Mouse (Mus musculus) gastrocnemius, postnatal 36 days (tissue): ENCODE data around the gene Aebp1. TPM values are rescaled to one million over a fixed set of nuclear protein-coding genes. Genes with fewer than 3 reads are reported as not detected.
"Not testable (repeated sequence)": the region's sequence is repeated elsewhere in the genome, so short reads cannot be mapped to it uniquely, and the experiment has no call there.

Experiments
- DNase-seq, 2 experiments: peaks; one replicate each; pipeline ENCODE4 v3.0.0; 2022
- intact Hi-C: fragments of 180-260 bp; cut with DNase I; formaldehyde crosslinking; loops from one replicate; pipeline ENCODE4 v1.15.1; 2025
- total RNA-seq, 2 experiments: library from RNA; stranded (reverse); gene quantifications; 2 replicates each; pipeline ENCODE4 v1.2.3; 2021

Aebp1 gene
- total RNA-seq, 2 experiments from 2014 or later, result 28.2 to 55.2 TPM

GRCm38 (mm10) chr11:5888563-5888962, 26.8 kb downstream of the Aebp1 start:
- intact Hi-C loops, result loop anchor here (10.0 kb wide), 1 partner anchor 174 kb away; the partner anchor contains the start of gene Mrps24
- DNase-seq, result not testable (repeated sequence)

DNA sequence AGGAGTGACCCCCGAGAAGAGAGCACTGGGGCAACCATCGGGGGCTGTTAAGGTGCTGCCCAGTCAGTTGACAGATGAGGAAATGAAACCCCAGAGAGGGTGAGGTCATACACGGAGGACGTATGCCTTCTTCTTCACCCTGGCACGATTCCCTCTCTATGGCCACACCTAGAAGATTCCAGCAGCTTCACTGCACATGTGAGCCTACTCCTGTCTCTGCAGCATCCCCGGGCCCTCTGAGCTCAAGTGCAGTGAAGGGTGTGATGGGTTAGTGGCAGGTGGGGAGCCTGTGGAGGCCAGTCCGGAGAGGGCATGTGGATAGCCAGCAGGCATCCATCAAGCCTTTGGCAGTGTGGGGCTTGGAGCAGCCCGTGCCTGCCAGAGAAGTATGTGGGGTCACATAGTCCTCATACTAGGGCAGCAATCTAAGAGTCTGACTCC, 30.4 kb downstream of the Aebp1 start:
- intact Hi-C loops, result loop anchor here (10.0 kb wide), 1 partner anchor 407 kb away; no protein-coding TSS in a partner anchor
- no peak for DNase-seq

DNA sequence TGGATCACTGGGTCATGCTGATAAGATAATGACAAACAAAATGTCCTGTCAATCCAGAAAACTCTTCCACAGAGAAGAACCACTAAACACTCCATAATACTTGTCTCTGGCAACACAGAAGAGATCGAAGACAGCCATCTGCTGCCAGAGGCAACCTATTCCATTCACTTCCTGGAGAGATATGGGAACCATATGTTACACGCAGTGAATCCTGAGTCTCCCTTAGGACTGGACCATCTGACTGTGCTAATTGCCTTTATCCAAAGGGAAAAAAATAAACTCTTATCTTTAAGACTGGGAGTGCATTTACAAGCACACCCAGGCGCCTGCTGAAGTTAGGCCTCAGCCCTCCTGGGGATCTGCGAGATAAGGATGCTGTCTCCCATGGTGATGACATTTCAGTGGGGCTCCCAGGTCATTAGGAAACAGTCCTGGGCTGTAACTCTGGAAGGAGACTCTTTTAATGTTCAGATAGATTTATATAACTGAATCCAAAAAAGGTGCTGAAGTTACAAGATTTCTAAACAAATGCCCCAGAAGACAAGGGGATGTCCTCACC, 31.1 kb downstream of the Aebp1 start:
- DNase-seq, result no peak
- intact Hi-C loops, result loop anchor here (10.0 kb wide), 1 partner anchor 408 kb away; no protein-coding TSS in a partner anchor

DNA sequence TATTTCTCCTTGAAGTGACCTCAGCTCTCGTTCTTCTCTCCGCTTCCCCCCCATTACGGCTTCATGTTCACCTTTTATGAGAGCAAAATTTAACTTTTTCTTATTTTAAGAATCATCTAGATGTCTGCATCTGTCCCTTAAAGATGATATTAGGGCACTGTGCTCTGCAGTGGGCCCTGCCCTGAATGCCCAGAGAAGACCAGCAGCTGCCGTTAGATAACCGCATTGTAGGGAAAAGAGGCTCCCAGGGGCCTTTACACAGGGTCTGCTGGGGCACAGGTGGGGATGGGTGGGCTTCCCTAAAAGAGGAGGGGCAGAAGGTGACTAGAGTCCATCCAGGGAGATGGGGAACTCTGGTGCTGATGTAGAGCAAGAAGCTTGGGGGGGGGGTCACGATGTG, 32.1 kb downstream of the Aebp1 start:
- intact Hi-C loops, result loop anchor here (10.0 kb wide), 1 partner anchor 409 kb away; no protein-coding TSS in a partner anchor
- no peak for DNase-seq

DNA sequence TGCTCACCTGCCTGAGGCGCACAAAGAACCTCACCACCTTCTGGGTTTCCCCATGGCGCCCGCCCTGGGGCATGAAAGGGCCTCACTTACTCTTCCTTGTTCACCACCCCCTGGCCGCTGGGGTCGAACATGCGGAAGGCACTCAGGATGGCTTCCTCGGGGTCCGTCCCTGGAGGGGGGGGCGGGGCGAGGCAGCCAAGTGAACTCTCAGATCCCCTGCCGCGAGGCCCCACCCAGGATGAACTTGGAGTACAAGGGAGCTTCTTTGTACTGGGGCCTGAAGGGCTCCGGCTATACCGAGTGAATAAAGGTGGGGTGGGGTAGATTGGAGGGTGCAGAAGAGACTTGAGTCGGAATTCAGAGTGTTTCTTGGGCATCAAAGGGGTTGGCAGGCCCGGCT, 35.5 kb downstream of the Aebp1 start:
- no peak for DNase-seq
- intact Hi-C loops, result loop anchor here (10.0 kb wide), 1 partner anchor 412 kb away; no protein-coding TSS in a partner anchor

- intact Hi-C loops, result loop anchor here (10.0 kb wide), 1 partner anchor 413 kb away; no protein-coding TSS in a partner anchor
Observed at GRCm38 (mm10) chr11:5897839-5898238, 36.1 kb downstream of the Aebp1 start.

DNA sequence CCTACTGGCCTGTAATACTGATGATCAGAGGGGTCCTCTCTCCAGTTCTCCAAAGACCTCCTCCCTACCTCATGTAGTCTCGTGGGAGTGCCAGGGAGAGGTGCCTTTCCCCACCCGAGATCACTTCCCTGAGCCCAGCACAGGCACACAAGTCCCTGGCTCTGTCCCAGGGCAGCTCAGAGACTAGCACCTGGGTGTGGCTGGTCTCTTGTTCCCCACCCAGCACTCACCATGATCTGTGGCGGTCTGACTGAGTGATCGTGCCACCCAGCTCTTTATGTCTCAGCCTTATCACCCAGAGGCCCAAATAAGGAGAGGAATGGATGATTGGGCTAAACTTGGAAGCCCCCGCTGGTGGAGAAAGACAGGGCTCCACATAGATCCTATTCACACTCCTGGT, 36.8 kb downstream of the Aebp1 start, which contains the start of gene Myl7:
Myl7 (minus strand) TSS at position 252 of the 400 bp plus-strand sequence.
- no peak for DNase-seq

More at GRCm38 (mm10) chr11:5897839-5898238, 36.1 kb downstream of the Aebp1 start:
- no peak for DNase-seq

GRCm38 (mm10) chr11:5899286-5899685, 37.5 kb downstream of the Aebp1 start:
- no peak for DNase-seq
- intact Hi-C loops, result loop anchor here (10.0 kb wide), 1 partner anchor 414 kb away; no protein-coding TSS in a partner anchor

More for the DNA sequence above, 36.8 kb downstream of the Aebp1 start, which contains the start of gene Myl7:
- intact Hi-C loops, result loop anchor here (10.0 kb wide), 1 partner anchor 414 kb away; no protein-coding TSS in a partner anchor

- no peak for DNase-seq
- intact Hi-C loops, result no loop called here
Observed at GRCm38 (mm10) chr11:5901320-5901719, 39.6 kb downstream of the Aebp1 start.

DNA sequence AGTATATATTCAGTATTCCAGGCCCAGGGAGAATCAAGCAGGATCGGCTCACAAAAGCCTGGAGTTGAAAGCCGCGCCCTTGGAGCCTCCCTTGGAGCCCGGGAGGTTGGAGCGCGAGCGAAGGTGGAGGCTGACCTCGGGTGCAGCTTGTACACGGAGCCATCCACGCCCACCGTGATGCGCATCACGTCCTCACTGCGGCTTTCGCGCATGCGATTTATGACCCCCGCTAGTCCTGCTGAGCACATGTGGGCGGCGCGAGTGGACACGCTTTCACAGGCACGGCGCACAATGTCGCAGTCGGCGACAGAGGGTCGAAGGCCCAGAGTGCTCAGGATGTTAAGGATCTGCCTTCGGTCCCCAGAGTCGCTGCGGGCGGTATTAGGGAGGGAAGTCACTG, 40.2 kb downstream of the Aebp1 start:
- no peak for DNase-seq
- intact Hi-C loops, result no loop called here

DNA sequence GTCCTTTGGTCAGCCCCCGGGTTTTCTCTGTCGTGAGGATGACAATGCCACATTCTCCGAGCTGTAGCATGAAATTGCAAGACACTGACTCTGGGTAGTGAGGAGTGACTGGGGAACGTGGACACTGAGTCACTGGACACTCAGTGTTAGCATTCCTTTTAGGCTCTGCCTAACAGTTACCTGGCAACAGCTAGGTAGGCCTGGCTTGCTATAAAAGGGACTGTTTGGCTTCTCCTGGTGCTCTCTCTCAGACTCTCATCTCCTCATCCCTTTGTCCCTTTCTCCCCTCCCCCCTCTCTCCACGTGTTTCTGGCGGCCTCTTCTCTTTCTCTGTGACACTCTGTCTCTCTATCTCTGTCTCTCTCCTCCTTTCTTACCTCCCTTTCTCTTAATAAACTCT, 40.6 kb downstream of the Aebp1 start:
- intact Hi-C loops, result no loop called here
- DNase-seq, result no peak

- no peak for DNase-seq
- intact Hi-C loops, result no loop called here
Observed at GRCm38 (mm10) chr11:5903844-5904243, 42.1 kb downstream of the Aebp1 start.

GRCm38 (mm10) chr11:5904357-5904756, 42.6 kb downstream of the Aebp1 start:
- intact Hi-C loops, result no loop called here
- DNase-seq, result peak in 1 of 2 experiments; percentile 10

- intact Hi-C loops, result no loop called here
- DNase-seq, result no peak
Observed at GRCm38 (mm10) chr11:5904871-5905270, 43.1 kb downstream of the Aebp1 start.

DNA sequence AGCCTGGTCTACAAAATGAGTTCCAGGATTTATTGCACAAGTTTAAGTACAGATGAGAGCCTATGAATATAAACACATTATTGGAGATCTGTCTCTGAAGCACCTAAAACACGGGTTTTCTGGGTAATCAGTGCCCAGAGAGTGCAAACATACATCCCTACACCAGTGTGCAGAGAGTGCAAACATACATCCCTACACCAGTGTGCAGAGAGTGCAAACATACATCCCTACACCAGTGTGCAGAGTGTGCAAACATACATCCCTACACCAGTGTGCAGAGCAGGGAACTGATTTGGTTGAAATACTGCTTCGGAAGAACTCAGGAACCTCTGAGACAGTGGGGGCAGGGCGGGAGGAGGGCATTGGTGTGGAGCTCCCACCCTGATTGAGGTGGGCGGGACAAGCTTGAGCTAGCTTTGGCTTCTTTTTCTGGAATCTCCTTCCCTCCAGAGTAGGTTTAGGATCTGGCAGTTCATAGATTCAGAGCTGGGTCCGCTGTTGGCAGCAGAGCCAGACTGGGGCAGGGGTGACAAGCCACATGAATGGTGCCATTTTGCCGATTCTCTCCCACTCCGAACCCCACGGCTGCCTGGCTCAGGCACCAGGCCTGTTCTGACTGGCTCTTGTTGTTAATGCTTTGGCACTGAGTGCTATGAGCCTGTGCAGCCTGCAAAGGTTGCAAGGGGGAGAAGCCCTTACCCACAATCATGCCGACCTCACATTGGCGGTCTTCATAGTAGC, 44.2 kb downstream of the Aebp1 start:
- intact Hi-C loops, result no loop called here
- DNase-seq, result peak in 1 of 2 experiments; percentile 10

DNA sequence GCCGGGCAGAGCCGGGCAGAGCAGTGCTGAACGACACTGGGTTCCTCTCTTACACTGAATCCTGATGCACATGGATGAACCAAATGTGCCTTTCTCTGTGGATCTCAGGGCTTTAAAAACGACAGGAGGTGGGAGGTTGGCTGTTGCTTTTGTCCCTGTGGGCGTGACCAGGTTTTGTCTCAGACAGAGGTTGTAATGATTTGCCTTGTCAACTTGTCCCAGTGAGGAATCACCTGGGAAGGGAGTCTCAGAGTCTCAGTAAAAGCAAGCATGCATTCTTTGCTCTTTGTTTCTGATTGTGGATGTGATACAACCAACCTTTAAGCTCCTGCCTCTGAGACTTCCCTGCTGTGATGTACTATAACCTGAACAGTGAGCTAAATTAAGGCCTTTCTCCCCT, 45.3 kb downstream of the Aebp1 start:
- intact Hi-C loops, result no loop called here
- no peak for DNase-seq

DNA sequence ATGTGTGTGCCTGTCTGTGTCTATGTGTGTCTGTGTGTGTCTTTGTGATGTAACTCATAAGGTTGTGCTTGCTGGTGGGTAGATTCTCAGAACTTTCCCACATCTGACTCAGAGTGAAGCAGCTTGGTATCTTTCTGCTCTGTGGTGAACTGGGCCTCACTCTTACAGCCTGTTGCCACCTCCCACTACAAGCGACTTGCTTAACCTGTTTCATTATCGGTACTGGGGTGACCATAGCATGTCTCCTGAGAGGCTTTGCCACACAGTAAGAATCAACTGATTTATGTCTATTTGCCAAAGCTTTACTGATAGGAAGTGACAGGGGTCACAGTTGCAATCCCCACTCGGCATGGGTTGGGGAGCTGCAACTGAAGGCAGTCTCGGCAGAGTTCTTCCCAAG, 46.9 kb downstream of the Aebp1 start:
- intact Hi-C loops, result no loop called here
- DNase-seq, result no peak

DNA sequence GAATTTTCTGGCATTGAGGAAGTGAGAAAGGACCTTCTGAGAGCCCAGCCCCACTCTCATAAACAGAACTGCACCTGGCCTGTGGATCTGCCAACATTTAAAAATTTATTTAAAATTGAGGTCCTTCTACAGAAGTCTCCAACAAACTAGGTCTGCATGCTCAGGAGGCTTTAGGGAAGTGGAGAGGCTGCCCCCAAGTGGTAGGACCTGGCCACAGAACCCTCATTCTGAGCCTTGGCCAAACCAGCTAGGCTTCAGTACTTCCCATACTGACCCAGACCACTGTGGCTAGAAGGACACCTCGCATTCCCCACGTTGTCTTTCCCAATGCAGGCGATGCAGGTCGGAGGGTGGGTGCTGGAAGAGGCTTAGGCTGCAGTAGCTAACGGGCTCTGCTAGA, 50.9 kb downstream of the Aebp1 start:
- peak; percentile 46 to 54 for DNase-seq
- intact Hi-C loops, result no loop called here

DNA sequence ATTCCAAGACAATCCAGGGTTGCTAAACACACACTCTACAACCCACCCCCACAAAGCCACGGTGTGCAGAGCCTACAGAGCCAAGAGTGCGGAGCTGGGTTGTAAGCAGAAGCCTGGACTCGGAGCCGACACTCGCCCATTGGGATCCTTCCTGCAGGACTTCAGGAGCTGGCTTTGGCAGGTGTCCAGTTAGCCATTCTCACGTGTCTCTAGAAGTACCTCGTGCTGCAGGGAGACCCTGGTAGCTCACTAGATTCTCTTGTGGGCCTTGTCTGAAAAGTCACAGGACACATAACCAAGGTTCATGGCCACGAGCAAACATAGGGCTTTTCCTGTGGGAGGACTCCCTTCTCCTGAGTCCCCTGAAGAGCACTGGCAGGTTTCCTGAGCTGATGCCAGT, 51.5 kb downstream of the Aebp1 start:
- intact Hi-C loops, result no loop called here
- DNase-seq, result no peak

DNA sequence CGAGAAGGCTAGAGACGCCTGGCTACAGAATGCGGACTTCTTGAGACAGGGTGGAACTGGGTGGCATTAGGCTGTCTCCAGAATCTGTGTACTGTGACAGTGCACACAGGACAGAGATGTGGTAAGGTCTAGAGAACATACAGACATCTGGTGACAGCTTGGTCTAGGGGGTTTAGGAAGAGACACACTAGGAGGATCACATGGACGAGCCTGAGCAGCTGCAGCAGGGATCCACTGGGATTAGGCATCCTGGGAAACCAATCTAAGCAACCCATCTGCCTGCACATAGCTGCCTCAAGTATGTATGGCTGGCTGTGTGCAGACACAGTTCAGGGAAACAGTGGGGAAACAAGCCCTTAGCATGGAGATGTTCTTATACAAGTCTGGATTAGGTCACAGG, 52.2 kb downstream of the Aebp1 start:
- intact Hi-C loops, result no loop called here
- DNase-seq, result no peak

DNA sequence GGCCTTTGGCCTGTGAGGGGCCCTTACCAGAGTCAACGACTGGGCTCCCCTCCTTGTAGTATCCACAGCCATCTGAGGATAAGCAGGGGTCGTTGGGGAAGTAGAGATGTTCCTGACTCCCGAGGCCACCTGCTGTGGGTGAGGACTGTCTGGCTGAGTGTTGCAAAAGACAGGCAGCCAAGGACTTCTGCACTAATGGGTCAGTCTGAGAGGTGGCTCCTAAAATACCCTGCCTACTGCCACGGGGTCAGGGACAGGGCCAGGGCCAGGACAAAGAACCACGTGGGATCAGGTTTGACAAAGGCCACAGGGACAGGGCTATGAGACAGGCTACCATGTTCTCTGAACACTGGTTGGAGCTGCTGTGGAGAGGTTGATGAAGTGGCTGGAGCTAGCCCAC, 53.2 kb downstream of the Aebp1 start:
- DNase-seq, result no peak
- intact Hi-C loops, result loop anchor here (5.0 kb wide), 2 partner anchors 37 to 253 kb away; partner anchors contain the start of gene Gck
